Mouse (Mus musculus) small intestine, adult 2 months (tissue): ENCODE data around the gene Gm28539.

Experiments
- CTCF ChIP-seq: fragments of 200-500 bp; IDR thresholded peaks from 2 replicates; pipeline ENCODE4 v1.5.1; 2012; ENCODE audit warnings: low read depth, mild to moderate bottlenecking, control low read depth, inconsistent platforms, low read length, moderate library complexity, mixed read lengths; ENCODE audit not compliant: insufficient replicate concordance, insufficient read length; ENCODE audit errors: extremely low read depth
- POLR2A ChIP-seq: fragments of 200-500 bp; IDR thresholded peaks from 2 replicates; pipeline ENCODE4 v1.6.1; 2012; ENCODE audit warnings: low read depth, mild to moderate bottlenecking, control low read depth, inconsistent platforms, low read length, moderate library complexity

- no peak for TF ChIP-seq CTCF
- no peak for TF ChIP-seq POLR2A
These were observed 139.9 kb downstream of the Gm28539 start for GRCm38 (mm10) chr16:18976315-18976714.
